Mouse (Mus musculus) B cell, adult 2 months (primary cell): ENCODE data around the gene D930048N14Rik.

Experiments
- DNase-seq, 2 experiments: peaks; one replicate each; pipeline ENCODE4 v3.0.0; 2022

The D930048N14Rik gene

DNA sequence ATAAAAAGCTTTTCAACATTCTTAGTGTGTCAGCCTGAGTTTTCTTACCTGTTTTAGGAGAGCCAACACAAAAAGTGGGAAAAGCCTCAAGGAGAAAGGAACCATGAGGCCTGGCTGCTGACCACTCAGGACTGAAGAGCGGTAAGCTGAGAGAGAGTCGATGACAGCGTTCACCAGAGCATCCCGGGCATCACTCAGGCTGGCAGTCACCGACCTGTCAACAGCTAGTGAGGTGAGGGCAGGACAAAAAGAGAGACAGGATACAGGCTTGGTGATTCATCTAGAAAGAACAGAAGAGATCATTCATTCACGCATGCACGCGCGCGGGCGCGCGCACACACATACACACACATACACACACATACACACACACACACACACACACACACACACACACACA is 56.3 kb downstream of the D930048N14Rik start:
- DNase-seq: no peak
